Mouse (Mus musculus): ENCODE data around the gene Cfp. TPM values are rescaled to one million over a fixed set of nuclear protein-coding genes. Genes with fewer than 3 reads are reported as not detected.

Gene Cfp
- 11.3 and 14.3 TPM in 2 replicates for polyA plus RNA-seq (2015; fragmentation: Nextera tagmentation; extraction: Ambion mirVana)

DNA sequence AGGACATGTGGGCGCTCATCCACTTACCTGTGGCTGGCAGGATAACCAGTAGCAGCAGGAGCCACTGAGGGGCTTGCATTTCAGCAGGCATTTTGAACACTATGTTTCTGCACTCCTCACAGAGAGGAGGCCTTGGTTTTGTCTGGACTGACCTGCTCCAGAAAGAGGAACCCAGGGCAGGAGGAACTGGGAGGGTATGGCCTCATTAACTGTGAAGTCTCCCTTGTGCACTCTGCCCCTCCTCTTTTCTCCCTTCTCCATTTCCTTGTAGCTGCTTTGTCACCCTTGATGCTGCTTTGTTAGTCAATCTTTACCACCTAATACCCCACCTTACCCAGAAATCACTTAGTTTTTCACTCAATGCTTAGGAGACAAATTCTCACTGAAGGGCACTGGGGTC, at the start of gene Cfp:
Cfp (minus strand) TSS at position 192 of the 400 bp plus-strand sequence.
- no peaks in the 10 kb centered on the region for H3K9me3 ChIP-seq (ENCODE audit: low read length)
- ATAC-seq = no peak
- no peaks in the 10 kb centered on the region for H3K4me1 ChIP-seq (ENCODE audit: insufficient read depth, low read depth, low read length)
- no peak for TF ChIP-seq EP300 (IDR thresholded peaks at IDR 0.05)
- no peak for TF ChIP-seq CTCF (IDR thresholded peaks at IDR 0.05)
- H3K27me3 ChIP-seq (replicated peaks; ENCODE audit: insufficient read depth, low read length) = no peaks in the 10 kb centered on the region
- WGBS = 67% methylated on average over 1 of the region's 1 CpGs
- no peak within 1 kb of the TSS for H3K4me2 ChIP-seq (replicated peaks; ENCODE audit: low read depth, low read length)
- H3K36me3 ChIP-seq (ENCODE audit: insufficient read depth, low read length) = no peaks in the 10 kb centered on the region
- no peak within 1 kb of the TSS for H3K27ac ChIP-seq (ENCODE audit: low read length)
- H3K9ac ChIP-seq (replicated peaks; ENCODE audit: low read depth) = no peak within 1 kb of the TSS
- H3K4me3 ChIP-seq (ENCODE audit: low read depth, low read length) = no peak within 1 kb of the TSS
- peak; percentile 21 for DNase-seq (ENCODE audit: low spot score)

DNA sequence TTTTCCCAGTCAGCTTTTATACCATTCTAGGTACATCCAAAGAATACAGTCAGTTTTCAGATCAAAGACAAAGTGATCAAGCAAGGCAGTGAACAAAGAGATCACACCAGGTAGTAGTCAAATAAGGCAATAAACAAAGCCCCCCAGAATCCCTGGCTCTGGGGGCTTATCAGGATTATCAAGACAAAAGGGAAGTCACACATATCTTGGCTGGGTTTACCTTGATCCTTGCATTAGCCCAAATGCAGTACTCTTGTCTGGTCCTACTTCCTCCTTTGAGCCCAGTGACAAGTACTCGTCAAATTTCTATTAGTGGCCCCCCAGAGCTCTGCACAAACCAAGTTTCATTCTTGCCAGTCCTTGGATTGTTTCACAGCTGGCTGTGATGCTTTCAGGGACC, 49.5 kb upstream of the Cfp start:
- Histone ChIP-seq H3K9ac (replicated peaks; ENCODE audit: low read depth) (no peak overlapping the region), H3K4me1 (ENCODE audit: insufficient read depth, low read depth, low read length) (no peaks in the 10 kb centered on the region), H3K27ac (ENCODE audit: low read length) (no peak overlapping the region), H3K4me2 (replicated peaks; ENCODE audit: low read depth, low read length) (no peak overlapping the region), H3K9me3 (ENCODE audit: low read length) (no peaks in the 10 kb centered on the region), H3K36me3 (ENCODE audit: insufficient read depth, low read length) (no peaks in the 10 kb centered on the region), H3K27me3 (replicated peaks; ENCODE audit: insufficient read depth, low read length) (no peaks in the 10 kb centered on the region), H3K4me3 (ENCODE audit: low read depth, low read length) (no peak overlapping the region)
- DNase-seq (ENCODE audit: low spot score) = no peak
- no peak for ATAC-seq
- TF ChIP-seq CTCF (IDR thresholded peaks at IDR 0.05) = no peak
- no peak for TF ChIP-seq EP300 (IDR thresholded peaks at IDR 0.05)
- 50% methylated on average over 1 of the region's 1 CpGs for WGBS

DNA sequence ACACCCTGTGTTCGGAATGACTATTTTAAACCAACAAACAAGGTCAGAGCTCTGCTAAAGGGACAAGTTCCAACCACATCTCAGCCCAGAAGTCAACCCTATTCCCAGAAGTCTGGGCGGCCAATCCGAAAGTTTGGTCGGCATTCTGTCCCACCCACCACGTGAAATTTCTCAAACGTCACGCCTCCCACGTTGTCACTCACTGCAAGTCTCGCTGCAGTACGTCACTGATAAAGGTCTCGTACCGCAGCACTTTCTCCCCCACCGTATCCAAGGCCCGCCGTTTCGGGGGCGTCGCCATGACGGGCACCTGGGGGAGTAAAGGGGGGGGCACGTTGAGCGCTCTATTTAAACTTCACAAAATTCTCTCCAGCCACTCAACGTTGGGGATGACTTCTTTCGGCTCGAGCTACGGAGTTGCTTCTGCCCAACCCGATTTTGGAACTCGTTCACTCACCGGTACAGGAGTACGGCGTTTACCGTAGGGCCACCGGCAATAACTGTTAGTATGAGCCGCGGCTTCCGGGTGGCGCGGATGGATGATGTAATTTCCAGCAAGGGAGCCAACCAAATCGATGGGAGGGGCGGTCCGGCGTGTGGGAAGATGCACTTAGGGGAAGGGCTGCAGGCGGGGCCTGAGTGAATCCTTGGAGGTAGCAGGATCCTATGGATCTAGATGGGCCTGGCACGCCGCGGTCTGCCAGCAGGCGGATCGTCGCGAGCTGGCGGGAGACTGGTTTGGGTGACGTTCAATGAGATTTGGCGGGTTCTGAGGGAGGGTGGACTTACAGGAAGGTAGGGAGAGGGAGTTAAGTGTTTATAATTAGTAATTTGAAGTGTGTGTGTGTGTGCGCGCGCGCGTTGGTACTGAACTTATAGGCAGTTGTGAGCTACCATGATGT, 30.4 kb upstream of the Cfp start, which contains the start of gene Uxt:
Uxt (minus strand) TSS at position 541 of the 902 bp plus-strand sequence.
- ATAC-seq (peak; percentile 97), DNase-seq (ENCODE audit: low spot score) (peak; percentile 93)
- H3K4me2 ChIP-seq (replicated peaks; ENCODE audit: low read depth, low read length) = peak within 1 kb of the TSS; percentile 42
- TF ChIP-seq CTCF (IDR thresholded peaks at IDR 0.05) (peak; percentile 53), EP300 (IDR thresholded peaks at IDR 0.05) (peak; percentile 47)
- H3K4me1 ChIP-seq (ENCODE audit: insufficient read depth, low read depth, low read length) = no peaks in the 10 kb centered on the region
- no peaks in the 10 kb centered on the region for H3K36me3 ChIP-seq (ENCODE audit: insufficient read depth, low read length)
- H3K4me3 ChIP-seq (ENCODE audit: low read depth, low read length) = peak within 1 kb of the TSS; percentile 51
- no peaks in the 10 kb centered on the region for H3K27me3 ChIP-seq (replicated peaks; ENCODE audit: insufficient read depth, low read length)
- 13% methylated on average over 56 of the region's 57 CpGs for WGBS
- peak within 1 kb of the TSS; percentile 81 for H3K27ac ChIP-seq (ENCODE audit: low read length)
- 0 out of 2 replicates have a peak within 1 kb of the TSS, but pooled peaks have one; percentile 36 for H3K9ac ChIP-seq (replicated peaks; ENCODE audit: low read depth)
- no peaks in the 10 kb centered on the region for H3K9me3 ChIP-seq (ENCODE audit: low read length)

DNA sequence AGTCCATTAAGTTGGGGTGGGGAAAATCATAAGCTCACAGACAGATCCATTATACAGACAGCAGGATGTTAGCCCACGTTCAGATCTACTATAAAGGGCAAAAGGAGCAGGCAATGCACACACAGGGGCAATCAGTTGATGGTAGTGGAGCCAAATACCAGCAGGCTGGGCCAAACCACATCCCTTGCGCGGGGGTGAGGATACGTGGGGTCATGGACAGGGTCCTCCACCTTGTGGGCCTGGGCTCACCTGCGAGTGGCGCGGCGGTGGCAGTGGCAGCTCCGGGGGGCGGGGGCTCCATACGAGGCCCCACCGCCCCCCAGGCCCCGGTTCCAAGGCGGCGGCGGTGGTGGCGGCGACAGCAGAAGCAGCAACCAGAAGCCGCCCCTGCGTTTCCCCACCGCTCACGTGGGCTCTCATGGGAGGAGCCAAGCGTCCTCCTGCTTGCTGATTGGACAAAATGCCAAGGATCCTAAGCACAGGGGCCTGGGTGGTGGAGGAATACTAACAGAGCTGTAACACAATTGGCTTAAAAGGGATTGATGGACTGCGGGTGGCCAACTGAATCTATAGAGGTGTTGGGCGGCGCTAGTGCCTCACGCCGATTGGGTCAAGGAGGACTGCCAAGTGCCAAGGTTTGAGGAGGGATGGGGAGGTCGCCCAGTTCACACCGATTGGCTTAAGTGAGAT, 19.0 kb upstream of the Cfp start, which contains the start of gene Elk1:
Elk1 (minus strand) TSS at position 418 of the 690 bp plus-strand sequence.
- TF ChIP-seq EP300 (IDR thresholded peaks at IDR 0.05) (no peak), CTCF (IDR thresholded peaks at IDR 0.05) (no peak)
- Histone ChIP-seq H3K36me3 (ENCODE audit: insufficient read depth, low read length) (no peaks in the 10 kb centered on the region), H3K4me3 (ENCODE audit: low read depth, low read length) (peak within 1 kb of the TSS; percentile 60), H3K4me2 (replicated peaks; ENCODE audit: low read depth, low read length) (peak within 1 kb of the TSS; percentile 52), H3K4me1 (ENCODE audit: insufficient read depth, low read depth, low read length) (no peaks in the 10 kb centered on the region), H3K9ac (replicated peaks; ENCODE audit: low read depth) (peak within 1 kb of the TSS; percentile 46; the same call in 1 of the 2 replicates), H3K27ac (ENCODE audit: low read length) (peak within 1 kb of the TSS; percentile 43; the same call in 1 of the 2 replicates), H3K9me3 (ENCODE audit: low read length) (no peaks in the 10 kb centered on the region), H3K27me3 (replicated peaks; ENCODE audit: insufficient read depth, low read length) (no peaks in the 10 kb centered on the region)
- DNase-seq (ENCODE audit: low spot score) = peak; percentile 96
- 10% methylated on average over 29 of the region's 30 CpGs for WGBS
- ATAC-seq = peak; percentile 98

DNA sequence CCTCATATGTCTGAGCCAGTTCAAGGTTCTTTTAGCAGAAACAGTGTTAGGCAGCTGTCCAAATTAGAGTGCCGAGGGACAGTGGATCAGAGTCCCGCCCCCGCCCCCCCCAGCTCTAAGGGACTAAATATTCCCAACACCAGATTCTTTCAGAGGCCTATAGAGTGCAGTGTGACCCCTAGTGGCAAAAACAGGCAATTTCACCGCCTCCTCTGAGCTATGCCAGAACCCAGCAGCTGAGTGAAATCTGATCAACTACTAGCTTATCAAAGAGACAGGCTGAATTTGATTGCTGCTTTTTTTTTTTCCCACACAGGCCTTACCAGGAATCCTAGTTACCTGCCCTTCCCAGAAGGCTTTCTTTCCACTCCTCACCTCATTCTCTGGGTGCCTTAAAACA, 14.7 kb upstream of the Cfp start:
- no peak overlapping the region for H3K27ac ChIP-seq (ENCODE audit: low read length)
- H3K27me3 ChIP-seq (replicated peaks; ENCODE audit: insufficient read depth, low read length) = no peaks in the 10 kb centered on the region
- H3K4me2 ChIP-seq (replicated peaks; ENCODE audit: low read depth, low read length) = no peak overlapping the region
- no peaks in the 10 kb centered on the region for H3K36me3 ChIP-seq (ENCODE audit: insufficient read depth, low read length)
- H3K9ac ChIP-seq (replicated peaks; ENCODE audit: low read depth) = no peak overlapping the region
- H3K4me1 ChIP-seq (ENCODE audit: insufficient read depth, low read depth, low read length) = no peaks in the 10 kb centered on the region
- H3K9me3 ChIP-seq (ENCODE audit: low read length) = no peaks in the 10 kb centered on the region
- ATAC-seq (no peak), DNase-seq (ENCODE audit: low spot score) (peak; percentile 51)
- 20% methylated on average over 4 of the region's 4 CpGs for WGBS
- no peak overlapping the region for H3K4me3 ChIP-seq (ENCODE audit: low read depth, low read length)
- no peak for TF ChIP-seq EP300 (IDR thresholded peaks at IDR 0.05)
- peak; percentile 65 for TF ChIP-seq CTCF (IDR thresholded peaks at IDR 0.05)

DNA sequence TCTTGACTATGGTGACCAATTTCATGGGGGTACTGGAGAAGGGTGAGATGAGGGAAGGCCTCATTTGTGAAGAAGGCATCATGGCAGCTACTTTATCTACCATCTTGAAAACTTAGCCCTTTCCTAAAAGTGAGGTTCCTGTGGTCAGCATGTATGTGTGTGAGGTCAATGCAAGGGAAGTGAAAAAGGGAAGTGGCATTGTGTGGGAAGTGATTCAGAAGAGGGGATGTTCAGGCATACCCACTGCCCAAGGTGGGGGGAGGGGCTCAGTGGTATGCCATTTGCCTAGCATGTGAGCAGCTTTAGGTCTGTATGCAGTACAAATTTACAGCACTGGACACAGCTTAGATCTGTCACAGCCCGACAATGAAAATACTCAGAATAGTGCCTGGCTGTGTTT, 608 bp upstream of the Cfp start:
- Histone ChIP-seq H3K27ac (ENCODE audit: low read length) (no peak overlapping the region), H3K4me2 (replicated peaks; ENCODE audit: low read depth, low read length) (no peak overlapping the region), H3K9me3 (ENCODE audit: low read length) (no peaks in the 10 kb centered on the region), H3K4me1 (ENCODE audit: insufficient read depth, low read depth, low read length) (no peaks in the 10 kb centered on the region), H3K27me3 (replicated peaks; ENCODE audit: insufficient read depth, low read length) (no peaks in the 10 kb centered on the region), H3K4me3 (ENCODE audit: low read depth, low read length) (no peak overlapping the region), H3K9ac (replicated peaks; ENCODE audit: low read depth) (no peak overlapping the region), H3K36me3 (ENCODE audit: insufficient read depth, low read length) (no peaks in the 10 kb centered on the region)
- 86% methylated on average over 1 of the region's 1 CpGs for WGBS
- no peak for TF ChIP-seq CTCF (IDR thresholded peaks at IDR 0.05)
- no peak for TF ChIP-seq EP300 (IDR thresholded peaks at IDR 0.05)
- peak; percentile 29 for DNase-seq (ENCODE audit: low spot score)
- ATAC-seq = no peak
